Mouse (Mus musculus): ENCODE results near the gene Gdf1. TPM values are rescaled to one million over a fixed set of nuclear protein-coding genes. Genes with fewer than 3 reads are reported as not detected.

Gene Gdf1
- polyA plus RNA-seq, 1 experiment from 2014 or later: 0.74 TPM

GRCm38 (mm10) chr8:70331526-70331925, 1.9 kb downstream of the Gdf1 start:
- WGBS: 83% methylated on average over 19 of the region's 19 CpGs
- Histone ChIP-seq H3K4me1 (peaks cover 36% of the 10 kb centered on the region), H3K4me3 (no peak overlapping the region), H3K9me3 (no peaks in the 10 kb centered on the region), H3K4me2 (peak overlapping the region; percentile 66; the same call in 1 of the 2 replicates), H3K9ac (no peak overlapping the region; the same call in 1 of the 2 replicates), H3K27ac (replicated peaks) (no peak overlapping the region), H3K36me3 (peaks cover 66% of the 10 kb centered on the region), H3K27me3 (replicated peaks) (peaks cover 22% of the 10 kb centered on the region)
- ATAC-seq (ENCODE audit: extremely low read depth, insufficient number of reproducible peaks, low FRiP score, low TSS enrichment): no peak

DNA sequence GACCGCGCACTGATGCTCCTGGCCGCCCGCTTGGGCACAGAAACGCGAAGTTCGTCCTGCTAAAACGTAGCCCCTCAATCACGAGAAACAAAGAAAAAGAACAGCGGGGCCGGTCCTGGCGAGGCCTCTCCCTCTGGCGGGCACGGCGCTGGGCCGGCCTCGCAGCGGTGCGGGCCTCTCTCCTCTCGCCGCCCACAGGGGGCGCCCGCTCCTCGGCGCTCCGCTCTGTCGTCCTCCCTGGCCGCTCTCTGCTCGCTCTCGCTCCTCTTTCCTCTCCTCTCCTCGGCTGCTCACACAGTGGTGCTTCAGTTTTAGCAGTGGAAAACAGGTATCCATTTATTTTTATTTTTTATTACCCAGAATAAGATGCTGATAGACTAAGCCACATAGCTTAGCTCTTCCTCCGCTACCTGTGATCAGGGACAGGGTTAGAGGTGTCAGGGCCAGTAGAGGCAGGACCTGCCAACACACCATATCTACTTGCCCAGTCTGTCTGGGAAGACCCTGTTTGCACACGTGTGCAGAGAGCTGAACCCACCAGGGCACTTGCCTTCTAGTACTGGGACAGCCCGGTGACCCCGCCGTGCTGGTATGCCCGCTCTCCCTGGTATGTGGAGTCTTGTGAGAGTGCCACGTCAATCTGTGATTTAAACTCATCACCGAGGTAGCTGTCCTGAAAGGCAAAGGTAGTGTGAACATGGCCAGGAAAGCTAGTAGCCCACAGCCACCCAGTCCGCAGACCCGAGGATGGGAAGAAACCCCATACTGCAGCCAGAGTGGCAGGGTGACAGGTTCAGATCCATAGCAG, 2.7 kb downstream of the Gdf1 start:
- no peaks in the 10 kb centered on the region for H3K9me3 ChIP-seq
- no peak overlapping the region; the same call in 1 of the 2 replicates for H3K9ac ChIP-seq
- WGBS: 31% methylated on average over 39 of the region's 41 CpGs
- no peak overlapping the region for H3K27ac ChIP-seq (replicated peaks)
- peaks cover 70% of the 10 kb centered on the region for H3K36me3 ChIP-seq
- no peak for ATAC-seq (ENCODE audit: extremely low read depth, insufficient number of reproducible peaks, low FRiP score, low TSS enrichment)
- H3K27me3 ChIP-seq (replicated peaks): peaks cover 22% of the 10 kb centered on the region
- H3K4me2 ChIP-seq: no peak overlapping the region
- H3K4me3 ChIP-seq: no peak overlapping the region
- peaks cover 36% of the 10 kb centered on the region for H3K4me1 ChIP-seq

DNA sequence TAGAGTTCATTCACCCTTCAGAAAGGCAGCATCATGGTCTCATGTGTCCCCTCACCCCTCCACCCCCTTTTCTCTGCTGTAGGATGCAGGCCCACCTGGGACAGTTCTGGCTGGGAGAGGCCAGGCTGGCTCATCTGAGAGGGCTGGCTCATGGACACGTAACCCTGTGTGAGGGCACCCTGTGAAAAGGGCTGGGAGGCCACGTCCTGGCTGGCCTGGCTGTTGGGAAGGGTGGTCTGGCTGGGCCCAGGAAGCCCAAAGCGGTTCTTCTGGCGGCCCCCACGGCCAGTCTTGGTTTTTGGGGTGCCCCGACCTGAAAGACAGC, 3.2 kb downstream of the Gdf1 start:
- no peak overlapping the region for H3K4me3 ChIP-seq
- H3K9ac ChIP-seq: no peak overlapping the region
- no peak overlapping the region for H3K4me2 ChIP-seq
- ATAC-seq (ENCODE audit: extremely low read depth, insufficient number of reproducible peaks, low FRiP score, low TSS enrichment): no peak
- peaks cover 22% of the 10 kb centered on the region for H3K27me3 ChIP-seq (replicated peaks)
- peaks cover 71% of the 10 kb centered on the region for H3K36me3 ChIP-seq
- no peaks in the 10 kb centered on the region for H3K9me3 ChIP-seq
- H3K4me1 ChIP-seq: peaks cover 36% of the 10 kb centered on the region
- no peak overlapping the region for H3K27ac ChIP-seq (replicated peaks)
- WGBS: 94% methylated on average over 6 of the region's 6 CpGs

GRCm38 (mm10) chr8:70338931-70339330, 9.3 kb downstream of the Gdf1 start:
- ATAC-seq (ENCODE audit: extremely low read depth, insufficient number of reproducible peaks, low FRiP score, low TSS enrichment): no peak
- WGBS: 84% methylated on average over 7 of the region's 7 CpGs
- Histone ChIP-seq H3K4me1 (peaks cover 11% of the 10 kb centered on the region), H3K36me3 (peaks cover 100% of the 10 kb centered on the region), H3K4me3 (no peak overlapping the region), H3K27me3 (replicated peaks) (no peaks in the 10 kb centered on the region), H3K4me2 (no peak overlapping the region), H3K27ac (replicated peaks) (no peak overlapping the region), H3K9me3 (no peaks in the 10 kb centered on the region), H3K9ac (no peak overlapping the region)

DNA sequence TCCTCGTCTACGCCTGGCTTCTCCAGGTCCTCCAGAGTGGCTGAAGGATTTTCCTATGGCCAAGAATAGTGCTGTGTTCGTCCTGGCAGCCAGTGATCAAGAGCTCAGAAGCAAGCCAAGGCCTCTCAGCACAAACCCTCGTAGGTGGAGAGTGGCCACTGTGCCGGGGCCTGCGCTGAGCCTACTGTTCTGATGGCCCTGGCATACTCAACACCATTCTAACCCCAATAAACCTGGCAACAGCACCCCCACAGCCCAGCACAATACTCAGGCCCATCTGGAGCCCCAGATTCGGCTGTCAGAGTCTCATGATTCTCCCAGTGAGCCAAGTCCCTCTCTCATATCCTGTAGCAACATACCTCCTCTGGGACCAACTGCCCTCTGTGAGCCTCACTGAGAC, 11.0 kb downstream of the Gdf1 start:
- Histone ChIP-seq H3K9ac (no peak overlapping the region), H3K4me3 (no peak overlapping the region), H3K4me1 (peaks cover 24% of the 10 kb centered on the region), H3K4me2 (no peak overlapping the region), H3K27me3 (replicated peaks) (no peaks in the 10 kb centered on the region), H3K9me3 (no peaks in the 10 kb centered on the region), H3K27ac (replicated peaks) (no peak overlapping the region), H3K36me3 (peaks cover 88% of the 10 kb centered on the region)
- ATAC-seq (ENCODE audit: extremely low read depth, insufficient number of reproducible peaks, low FRiP score, low TSS enrichment): no peak
- 81% methylated on average over 7 of the region's 7 CpGs for WGBS

- Histone ChIP-seq H3K4me1 (peaks cover 24% of the 10 kb centered on the region), H3K27ac (replicated peaks) (no peak overlapping the region), H3K4me2 (no peak overlapping the region), H3K9me3 (no peaks in the 10 kb centered on the region), H3K9ac (no peak overlapping the region), H3K36me3 (peaks cover 82% of the 10 kb centered on the region), H3K27me3 (replicated peaks) (no peaks in the 10 kb centered on the region), H3K4me3 (no peak overlapping the region)
- 88% methylated on average over 14 of the region's 14 CpGs for WGBS
- ATAC-seq (ENCODE audit: extremely low read depth, insufficient number of reproducible peaks, low FRiP score, low TSS enrichment): no peak
Measured at GRCm38 (mm10) chr8:70342007-70342406, 12.4 kb downstream of the Gdf1 start.

DNA sequence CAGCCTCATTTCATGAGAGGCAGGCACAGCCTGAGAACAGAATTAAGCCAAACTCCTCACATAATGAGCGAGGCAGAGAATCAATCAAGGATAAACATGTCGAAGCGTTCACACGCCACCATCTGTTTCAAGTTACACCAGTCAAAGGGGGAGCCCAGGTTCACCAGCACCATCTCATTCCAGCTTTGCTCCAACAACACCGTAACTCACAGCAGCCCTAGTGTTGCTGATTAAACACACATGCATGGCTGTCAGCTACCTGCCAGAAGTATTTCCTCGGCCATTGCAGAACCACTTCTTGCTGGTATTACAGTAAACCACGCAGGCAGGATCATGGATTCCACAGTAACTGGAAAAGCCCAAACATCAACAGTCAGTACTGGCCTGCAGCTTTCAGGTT, 13.5 kb downstream of the Gdf1 start:
- Histone ChIP-seq H3K27ac (replicated peaks) (no peak overlapping the region), H3K36me3 (peaks cover 77% of the 10 kb centered on the region), H3K4me3 (no peak overlapping the region), H3K9ac (no peak overlapping the region), H3K27me3 (replicated peaks) (no peaks in the 10 kb centered on the region), H3K4me2 (no peak overlapping the region), H3K9me3 (no peaks in the 10 kb centered on the region), H3K4me1 (peaks cover 30% of the 10 kb centered on the region)
- ATAC-seq (ENCODE audit: extremely low read depth, insufficient number of reproducible peaks, low FRiP score, low TSS enrichment): no peak
- WGBS: 90% methylated on average over 7 of the region's 7 CpGs

DNA sequence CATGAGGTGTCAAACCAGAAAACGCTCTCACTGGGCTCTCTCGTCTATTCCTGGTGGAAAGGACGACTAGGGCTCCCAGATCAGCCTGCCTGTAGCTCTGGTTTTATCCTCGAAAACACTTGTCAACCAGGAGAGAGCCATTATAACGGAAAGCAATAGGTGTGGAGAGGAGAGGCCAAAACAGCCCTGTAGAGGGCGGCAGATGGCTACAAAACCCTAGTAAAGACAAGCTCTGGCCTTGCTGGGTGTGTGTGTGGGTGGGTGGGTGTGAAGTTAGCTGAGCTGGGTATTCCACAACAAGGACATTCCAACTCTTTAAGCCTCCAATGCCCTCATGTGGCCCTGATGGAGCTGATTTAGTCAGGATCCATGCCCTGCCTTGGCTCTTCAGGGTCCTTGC, 14.1 kb downstream of the Gdf1 start:
- Histone ChIP-seq H3K4me3 (no peak overlapping the region), H3K36me3 (peaks cover 77% of the 10 kb centered on the region), H3K27ac (replicated peaks) (no peak overlapping the region), H3K4me2 (no peak overlapping the region), H3K27me3 (replicated peaks) (no peaks in the 10 kb centered on the region), H3K4me1 (peaks cover 35% of the 10 kb centered on the region), H3K9ac (no peak overlapping the region), H3K9me3 (no peaks in the 10 kb centered on the region)
- no peak for ATAC-seq (ENCODE audit: extremely low read depth, insufficient number of reproducible peaks, low FRiP score, low TSS enrichment)
- WGBS: 60% methylated on average over 6 of the region's 6 CpGs

- Histone ChIP-seq H3K27me3 (replicated peaks) (no peaks in the 10 kb centered on the region), H3K9me3 (no peaks in the 10 kb centered on the region), H3K9ac (no peak overlapping the region), H3K4me1 (peaks cover 40% of the 10 kb centered on the region), H3K4me2 (no peak overlapping the region), H3K27ac (replicated peaks) (no peak overlapping the region), H3K4me3 (no peak overlapping the region), H3K36me3 (peaks cover 77% of the 10 kb centered on the region)
- ATAC-seq (ENCODE audit: extremely low read depth, insufficient number of reproducible peaks, low FRiP score, low TSS enrichment): no peak
- 91% methylated on average over 2 of the region's 2 CpGs for WGBS
Measured at GRCm38 (mm10) chr8:70344279-70344678, 14.7 kb downstream of the Gdf1 start.

DNA sequence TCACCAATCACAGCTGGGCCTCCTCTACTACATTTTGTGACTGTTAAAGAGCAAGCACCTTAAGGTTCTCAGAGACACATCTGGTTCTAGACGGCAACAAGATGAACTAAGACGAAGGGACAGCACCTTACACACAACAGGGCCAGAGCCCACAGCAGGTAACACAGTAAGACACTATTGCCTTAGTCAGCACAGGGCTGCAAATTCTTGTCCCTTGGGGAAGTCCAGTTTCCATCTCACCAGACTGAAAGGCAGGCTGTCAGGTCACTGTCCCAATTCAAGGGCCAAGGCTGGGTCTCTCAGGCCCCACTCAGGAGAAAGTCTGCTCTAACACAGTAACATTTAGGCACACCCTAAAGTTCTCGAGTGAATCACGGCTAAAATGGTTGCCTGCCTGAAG, 17.8 kb downstream of the Gdf1 start:
- WGBS: 92% methylated on average over 4 of the region's 4 CpGs
- Histone ChIP-seq H3K4me3 (no peak overlapping the region), H3K36me3 (peaks cover 51% of the 10 kb centered on the region), H3K4me2 (no peak overlapping the region), H3K9ac (no peak overlapping the region), H3K27ac (replicated peaks) (no peak overlapping the region), H3K27me3 (replicated peaks) (no peaks in the 10 kb centered on the region), H3K9me3 (no peaks in the 10 kb centered on the region), H3K4me1 (peaks cover 61% of the 10 kb centered on the region)
- ATAC-seq (ENCODE audit: extremely low read depth, insufficient number of reproducible peaks, low FRiP score, low TSS enrichment): no peak

- no peaks in the 10 kb centered on the region for H3K9me3 ChIP-seq
- H3K4me2 ChIP-seq: no peak overlapping the region
- H3K4me3 ChIP-seq: no peak overlapping the region
- H3K36me3 ChIP-seq: peaks cover 46% of the 10 kb centered on the region
- H3K9ac ChIP-seq: no peak overlapping the region
- H3K27ac ChIP-seq (replicated peaks): no peak overlapping the region
- 96% methylated on average over 1 of the region's 1 CpGs for WGBS
- ATAC-seq (ENCODE audit: extremely low read depth, insufficient number of reproducible peaks, low FRiP score, low TSS enrichment): no peak
- H3K4me1 ChIP-seq: peaks cover 61% of the 10 kb centered on the region
- no peaks in the 10 kb centered on the region for H3K27me3 ChIP-seq (replicated peaks)
Measured at GRCm38 (mm10) chr8:70347860-70348420, 18.3 kb downstream of the Gdf1 start.
